Mouse (Mus musculus) ES-Bruce4 (cell line): ENCODE data around the gene Fastkd5. TPM values are rescaled to one million over a fixed set of nuclear protein-coding genes. Genes with fewer than 3 reads are reported as not detected.

ENCODE experiments used
- H3K27ac ChIP-seq: 2 replicates; pipeline ENCODE4 v1.5.1; 2012; ENCODE audit warnings: low read length, inconsistent platforms; ENCODE audit not compliant: insufficient read depth
- H3K27me3 ChIP-seq: 2 replicates; pipeline ENCODE4 v1.6.1; 2012; ENCODE audit warnings: mild to moderate bottlenecking, low read length, inconsistent platforms; ENCODE audit not compliant: control insufficient read depth, poor library complexity, insufficient read depth, severe bottlenecking
- H3K36me3 ChIP-seq: 2 replicates; pipeline ENCODE4 v1.6.1; 2012; ENCODE audit warnings: inconsistent platforms, mild to moderate bottlenecking, low read length, moderate library complexity; ENCODE audit not compliant: control insufficient read depth, poor library complexity, insufficient read depth, severe bottlenecking
- H3K4me1 ChIP-seq: one replicate; pipeline ENCODE4 v1.8.1; 2011; ENCODE audit warnings: low read length; ENCODE audit not compliant: control insufficient read depth, insufficient read depth
- H3K4me3 ChIP-seq: 2 replicates; pipeline ENCODE4 v1.5.1; 2011; ENCODE audit warnings: low read depth, mild to moderate bottlenecking, low read length
- H3K9ac ChIP-seq: 2 replicates; pipeline ENCODE4 v1.6.1; 2012; ENCODE audit warnings: low read depth, mild to moderate bottlenecking, inconsistent platforms; ENCODE audit not compliant: poor library complexity, severe bottlenecking
- H3K9me3 ChIP-seq: replicated peaks from 2 replicates; pipeline ENCODE4 v1.6.1; 2012; ENCODE audit warnings: mild to moderate bottlenecking, low read length, inconsistent platforms; ENCODE audit not compliant: control insufficient read depth, poor library complexity, insufficient read depth, severe bottlenecking
- CTCF ChIP-seq: IDR thresholded peaks from one replicate; pipeline ENCODE4 v1.8.1; 2011; ENCODE audit warnings: low read depth, low read length
- EP300 ChIP-seq: IDR thresholded peaks from 2 replicates; pipeline ENCODE4 v1.6.1; 2011; ENCODE audit warnings: low read depth, low read length; ENCODE audit not compliant: insufficient read depth
- POLR2A ChIP-seq: IDR thresholded peaks from one replicate; pipeline ENCODE4 v1.8.1; 2011; ENCODE audit warnings: low read length; ENCODE audit not compliant: insufficient read depth
- polyA plus RNA-seq: library from polyadenylated mRNA; stranded (reverse); fragments of >200 nt; gene quantifications from 2 replicates; pipeline ENCODE4 v1.2.4, GENCODE M21; 2011; ENCODE audit warnings: low read depth; ENCODE audit not compliant: missing spikeins, insufficient read depth, insufficient read length

Gene Fastkd5
- polyA plus RNA-seq, 1 experiment = 22.5 TPM

- Histone ChIP-seq H3K27ac (no peak overlapping the region), H3K36me3 (no peaks in the 10 kb centered on the region), H3K4me3 (peak overlapping the region; percentile 54), H3K4me1 (peaks cover 9% of the 10 kb centered on the region), H3K9me3 (no peaks in the 10 kb centered on the region), H3K9ac (peak overlapping the region; percentile 54), H3K27me3 (no peaks in the 10 kb centered on the region)
- TF ChIP-seq EP300 (no peak), CTCF (no peak), POLR2A (no peak)
Measured at GRCm38 (mm10) chr2:130635847-130636246, 6.0 kb upstream of the Fastkd5 start.

- Histone ChIP-seq H3K4me1 (peaks cover 9% of the 10 kb centered on the region), H3K36me3 (no peaks in the 10 kb centered on the region), H3K27ac (no peak overlapping the region), H3K9me3 (no peaks in the 10 kb centered on the region), H3K27me3 (no peaks in the 10 kb centered on the region), H3K4me3 (peak overlapping the region; percentile 29), H3K9ac (peak overlapping the region; percentile 54)
- TF ChIP-seq CTCF (no peak), EP300 (no peak), POLR2A (no peak)
Measured at GRCm38 (mm10) chr2:130634739-130635411, 5.0 kb upstream of the Fastkd5 start.

GRCm38 (mm10) chr2:130634006-130634738, 4.3 kb upstream of the Fastkd5 start:
- Histone ChIP-seq H3K27me3 (no peaks in the 10 kb centered on the region), H3K9me3 (no peaks in the 10 kb centered on the region), H3K9ac (no peak overlapping the region; the same call in 1 of the 2 replicates), H3K27ac (no peak overlapping the region), H3K4me1 (peaks cover 9% of the 10 kb centered on the region), H3K4me3 (peak overlapping the region; percentile 29), H3K36me3 (no peaks in the 10 kb centered on the region)
- no peak for TF ChIP-seq EP300
- no peak for TF ChIP-seq POLR2A
- no peak for TF ChIP-seq CTCF

- H3K27ac ChIP-seq = no peak overlapping the region
- H3K9ac ChIP-seq = no peak overlapping the region
- H3K4me1 ChIP-seq = peaks cover 9% of the 10 kb centered on the region
- H3K9me3 ChIP-seq = no peaks in the 10 kb centered on the region
- TF ChIP-seq POLR2A = no peak
- H3K27me3 ChIP-seq = no peaks in the 10 kb centered on the region
- H3K36me3 ChIP-seq = peaks cover 1% of the 10 kb centered on the region
- H3K4me3 ChIP-seq = no peak overlapping the region
Measured at GRCm38 (mm10) chr2:130632887-130633675, 3.3 kb upstream of the Fastkd5 start.

GRCm38 (mm10) chr2:130632416-130632815, 2.6 kb upstream of the Fastkd5 start:
- H3K9ac ChIP-seq = no peak overlapping the region
- no peak for TF ChIP-seq POLR2A
- TF ChIP-seq CTCF = no peak
- TF ChIP-seq EP300 = no peak
- H3K27ac ChIP-seq = no peak overlapping the region
- peaks cover 9% of the 10 kb centered on the region for H3K4me1 ChIP-seq
- H3K27me3 ChIP-seq = no peaks in the 10 kb centered on the region
- no peaks in the 10 kb centered on the region for H3K9me3 ChIP-seq
- no peak overlapping the region for H3K4me3 ChIP-seq
- H3K36me3 ChIP-seq = peaks cover 8% of the 10 kb centered on the region
